Mouse (Mus musculus): ENCODE data around the gene Ppp1r12b. TPM values are rescaled to one million over a fixed set of nuclear protein-coding genes. Genes with fewer than 3 reads are reported as not detected.
A peak's percentile ranks its signal among the peaks of the same experiment; 100 is the strongest.

Gene Ppp1r12b
- polyA plus RNA-seq (2015; fragmentation: Nextera tagmentation; extraction: Ambion mirVana), result 5.4 and 6.1 TPM in 2 replicates

DNA sequence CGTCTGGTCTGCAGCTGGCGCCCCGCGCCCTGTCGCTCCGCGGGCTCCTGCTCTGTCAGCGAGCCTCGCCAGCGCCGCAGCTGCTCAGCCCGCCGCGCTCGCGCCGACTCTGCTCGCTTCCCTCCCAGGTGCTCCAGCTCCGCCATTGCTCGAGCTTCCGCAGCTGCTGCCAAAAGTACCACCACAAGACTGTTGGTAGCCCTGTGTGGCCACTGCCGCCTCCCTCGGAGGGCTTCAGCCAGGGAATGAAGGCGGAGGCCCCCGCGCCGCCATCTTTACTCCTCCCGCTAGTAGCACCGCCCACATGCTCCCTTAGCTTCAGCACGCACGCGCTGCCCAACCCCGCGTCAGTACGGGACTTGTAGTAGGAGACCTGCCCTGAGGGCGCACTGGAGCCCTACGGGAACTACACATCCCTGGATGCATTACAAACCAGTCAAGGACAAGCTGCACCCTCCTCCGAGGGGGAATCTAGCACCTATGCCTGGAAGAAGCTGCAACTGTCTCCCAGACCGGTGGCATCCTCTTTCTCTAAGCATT lies at the start of gene Ppp1r12b:
Gene Ppp1r12b, minus strand, starts transcription at position 306 of the 540 bp plus-strand sequence.
- H3K4me2 ChIP-seq (replicated peaks; ENCODE audit: low read depth, low read length), result peak within 1 kb of the TSS; percentile 81
- H3K27me3 ChIP-seq (replicated peaks; ENCODE audit: insufficient read depth, low read length), result no peaks in the 10 kb centered on the region
- H3K4me1 ChIP-seq (ENCODE audit: insufficient read depth, low read depth, low read length), result peaks cover 10% of the 10 kb centered on the region; the same call in 1 of the 2 replicates
- DNase-seq (ENCODE audit: low spot score) (peak; percentile 99), ATAC-seq (peak; percentile 99)
- no peaks in the 10 kb centered on the region for H3K9me3 ChIP-seq (ENCODE audit: low read length)
- TF ChIP-seq CTCF (IDR thresholded peaks at IDR 0.05), result peak; percentile 67
- no peak for TF ChIP-seq EP300 (IDR thresholded peaks at IDR 0.05)
- no peaks in the 10 kb centered on the region for H3K36me3 ChIP-seq (ENCODE audit: insufficient read depth, low read length)
- H3K27ac ChIP-seq (ENCODE audit: low read length), result peak within 1 kb of the TSS; percentile 84
- peak within 1 kb of the TSS; percentile 76 for H3K9ac ChIP-seq (replicated peaks; ENCODE audit: low read depth)
- WGBS, result under 1% methylated on average over 39 of the region's 39 CpGs
- peak within 1 kb of the TSS; percentile 94 for H3K4me3 ChIP-seq (ENCODE audit: low read depth, low read length)

DNA sequence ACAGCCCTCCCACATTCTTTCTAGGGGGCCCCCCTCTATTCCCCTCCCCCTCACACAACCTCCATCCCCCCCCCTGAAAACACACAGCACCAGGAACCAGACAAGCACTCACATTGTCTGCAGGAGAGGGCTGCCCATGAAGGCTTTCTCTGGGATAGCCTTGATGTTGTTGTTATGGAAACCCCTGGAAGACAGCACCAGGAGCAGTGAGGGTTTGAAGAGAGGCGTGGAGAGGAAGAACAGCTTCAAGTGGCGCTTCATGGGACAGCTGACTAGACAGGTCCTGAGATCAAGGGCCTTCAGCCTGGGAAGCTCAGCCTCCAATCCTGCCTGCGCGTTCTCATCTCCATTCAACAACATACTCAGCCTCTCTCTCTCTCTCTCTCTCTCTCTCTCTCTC lies 47.6 kb upstream of the Ppp1r12b start:
- no peak for TF ChIP-seq EP300 (IDR thresholded peaks at IDR 0.05)
- no peak for TF ChIP-seq CTCF (IDR thresholded peaks at IDR 0.05)
- ATAC-seq (no peak), DNase-seq (ENCODE audit: low spot score) (no peak)
- H3K36me3 ChIP-seq (ENCODE audit: insufficient read depth, low read length), result no peaks in the 10 kb centered on the region
- no peaks in the 10 kb centered on the region for H3K4me1 ChIP-seq (ENCODE audit: insufficient read depth, low read depth, low read length)
- no peak overlapping the region for H3K4me2 ChIP-seq (replicated peaks; ENCODE audit: low read depth, low read length)
- no peaks in the 10 kb centered on the region for H3K9me3 ChIP-seq (ENCODE audit: low read length)
- H3K9ac ChIP-seq (replicated peaks; ENCODE audit: low read depth), result no peak overlapping the region
- no peak overlapping the region for H3K27ac ChIP-seq (ENCODE audit: low read length)
- H3K27me3 ChIP-seq (replicated peaks; ENCODE audit: insufficient read depth, low read length), result 0 out of 2 replicates have a peak, but pooled peaks cover 3% of the 10 kb centered on the region
- 36% methylated on average over 3 of the region's 4 CpGs for whole genome bisulfite sequencing
- no peak overlapping the region for H3K4me3 ChIP-seq (ENCODE audit: low read depth, low read length)

DNA sequence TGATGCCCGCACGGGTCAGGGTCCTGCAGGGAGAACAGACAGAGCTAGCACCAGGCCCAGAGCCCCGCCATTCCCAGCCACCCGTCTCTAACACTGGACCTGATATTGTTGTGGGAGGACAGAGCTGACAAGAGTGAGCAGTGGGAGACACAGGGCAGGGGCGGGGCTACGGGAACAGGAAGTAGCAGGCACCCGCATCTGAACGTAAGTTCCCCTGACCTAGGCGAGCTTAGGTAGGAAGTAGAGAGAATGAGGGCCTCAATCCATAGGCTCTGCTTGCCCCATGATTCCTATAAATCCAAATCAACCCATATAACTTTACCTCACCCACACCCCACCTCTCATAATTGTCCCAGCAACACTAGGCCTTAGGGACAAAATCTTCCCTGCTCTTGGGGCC lies 44.8 kb upstream of the Ppp1r12b start:
- H3K27ac ChIP-seq (ENCODE audit: low read length), result no peak overlapping the region
- TF ChIP-seq EP300 (IDR thresholded peaks at IDR 0.05), result no peak
- no peak for TF ChIP-seq CTCF (IDR thresholded peaks at IDR 0.05)
- ATAC-seq (no peak), DNase-seq (ENCODE audit: low spot score) (no peak)
- no peak overlapping the region for H3K4me2 ChIP-seq (replicated peaks; ENCODE audit: low read depth, low read length)
- H3K36me3 ChIP-seq (ENCODE audit: insufficient read depth, low read length), result no peaks in the 10 kb centered on the region
- no peak overlapping the region for H3K4me3 ChIP-seq (ENCODE audit: low read depth, low read length)
- 72% methylated on average over 9 of the region's 9 CpGs for WGBS
- no peaks in the 10 kb centered on the region for H3K9me3 ChIP-seq (ENCODE audit: low read length)
- H3K27me3 ChIP-seq (replicated peaks; ENCODE audit: insufficient read depth, low read length), result 0 out of 2 replicates have a peak, but pooled peaks cover 12% of the 10 kb centered on the region
- H3K4me1 ChIP-seq (ENCODE audit: insufficient read depth, low read depth, low read length), result no peaks in the 10 kb centered on the region
- H3K9ac ChIP-seq (replicated peaks; ENCODE audit: low read depth), result no peak overlapping the region

DNA sequence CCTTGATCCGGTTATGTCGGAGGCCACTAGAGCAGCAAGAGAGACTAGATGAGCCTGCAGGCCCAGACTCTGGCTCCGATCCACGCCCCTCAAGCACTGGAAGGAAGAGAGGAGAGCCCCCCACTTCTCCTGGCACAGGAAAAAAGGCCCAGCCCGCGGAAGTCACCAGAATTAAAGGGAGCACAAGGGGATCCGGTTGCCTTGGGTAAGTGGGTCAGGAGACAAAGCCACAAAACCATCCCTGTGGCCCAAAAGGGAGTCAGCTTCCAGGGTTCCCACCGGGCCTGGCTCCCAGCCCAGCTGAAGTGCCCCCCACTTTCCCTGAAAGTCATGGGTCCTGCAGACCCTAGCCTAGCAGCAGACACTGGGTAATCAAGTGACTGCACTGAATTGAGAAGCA lies 42.5 kb upstream of the Ppp1r12b start:
- no peak overlapping the region for H3K27ac ChIP-seq (ENCODE audit: low read length)
- no peak for TF ChIP-seq EP300 (IDR thresholded peaks at IDR 0.05)
- TF ChIP-seq CTCF (IDR thresholded peaks at IDR 0.05), result no peak
- no peaks in the 10 kb centered on the region for H3K9me3 ChIP-seq (ENCODE audit: low read length)
- no peak overlapping the region for H3K9ac ChIP-seq (replicated peaks; ENCODE audit: low read depth)
- H3K36me3 ChIP-seq (ENCODE audit: insufficient read depth, low read length), result no peaks in the 10 kb centered on the region
- H3K4me3 ChIP-seq (ENCODE audit: low read depth, low read length), result no peak overlapping the region
- DNase-seq (ENCODE audit: low spot score) (no peak), ATAC-seq (no peak)
- H3K4me1 ChIP-seq (ENCODE audit: insufficient read depth, low read depth, low read length), result no peaks in the 10 kb centered on the region
- 73% methylated on average over 8 of the region's 8 CpGs for WGBS
- 0 out of 2 replicates have a peak, but pooled peaks cover 9% of the 10 kb centered on the region for H3K27me3 ChIP-seq (replicated peaks; ENCODE audit: insufficient read depth, low read length)
- H3K4me2 ChIP-seq (replicated peaks; ENCODE audit: low read depth, low read length), result no peak overlapping the region

DNA sequence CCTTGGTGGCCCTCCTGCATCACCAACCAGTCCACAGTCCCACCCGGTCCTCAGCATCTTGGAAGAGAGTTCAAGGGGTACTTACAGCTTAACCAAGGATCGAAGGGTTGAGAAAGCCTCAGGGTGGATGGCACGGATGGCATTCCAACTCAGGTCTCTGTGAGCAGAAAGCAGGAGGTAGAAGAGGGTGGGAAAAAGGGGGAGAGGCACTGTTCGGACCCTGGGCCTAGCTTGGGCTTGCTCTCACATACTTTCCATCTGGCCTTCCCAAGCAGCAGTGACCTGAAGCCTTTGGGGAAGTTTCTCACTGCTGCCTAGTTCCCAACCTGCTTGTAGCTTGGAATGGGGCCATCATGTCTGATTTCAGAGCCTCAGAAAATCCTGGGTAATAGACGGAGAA lies 41.8 kb upstream of the Ppp1r12b start:
- ATAC-seq, result no peak
- 0 out of 2 replicates have a peak, but pooled peaks cover 9% of the 10 kb centered on the region for H3K27me3 ChIP-seq (replicated peaks; ENCODE audit: insufficient read depth, low read length)
- no peak overlapping the region for H3K4me3 ChIP-seq (ENCODE audit: low read depth, low read length)
- H3K4me1 ChIP-seq (ENCODE audit: insufficient read depth, low read depth, low read length), result no peaks in the 10 kb centered on the region
- no peak overlapping the region for H3K9ac ChIP-seq (replicated peaks; ENCODE audit: low read depth)
- H3K36me3 ChIP-seq (ENCODE audit: insufficient read depth, low read length), result no peaks in the 10 kb centered on the region
- no peaks in the 10 kb centered on the region for H3K9me3 ChIP-seq (ENCODE audit: low read length)
- H3K27ac ChIP-seq (ENCODE audit: low read length), result no peak overlapping the region
- H3K4me2 ChIP-seq (replicated peaks; ENCODE audit: low read depth, low read length), result no peak overlapping the region
- no peak for DNase-seq (ENCODE audit: low spot score)
- whole genome bisulfite sequencing, result 59% methylated on average over 5 of the region's 5 CpGs
- no peak for TF ChIP-seq EP300 (IDR thresholded peaks at IDR 0.05)
- no peak for TF ChIP-seq CTCF (IDR thresholded peaks at IDR 0.05)

DNA sequence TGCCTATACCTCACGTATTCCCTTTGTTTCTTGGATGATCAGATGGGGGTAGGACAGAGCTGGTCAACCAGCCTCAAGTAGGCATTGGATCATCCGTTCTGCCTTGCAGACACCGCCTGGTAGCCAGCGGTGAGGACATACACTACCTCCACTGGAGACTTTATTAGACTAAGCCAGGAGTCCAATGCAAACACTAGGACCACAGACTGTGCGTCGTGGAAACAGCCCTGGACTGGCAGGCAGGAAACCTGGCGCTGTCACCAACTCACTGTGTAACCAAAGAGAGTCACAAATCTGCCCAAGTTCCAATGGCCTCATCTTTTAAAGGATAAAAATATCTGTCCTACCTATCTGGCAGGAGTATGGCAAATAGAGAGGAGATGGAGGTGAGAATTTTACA lies 40.7 kb upstream of the Ppp1r12b start:
- ATAC-seq (no peak), DNase-seq (ENCODE audit: low spot score) (no peak)
- Histone ChIP-seq H3K9me3 (ENCODE audit: low read length) (no peaks in the 10 kb centered on the region), H3K36me3 (ENCODE audit: insufficient read depth, low read length) (no peaks in the 10 kb centered on the region), H3K4me1 (ENCODE audit: insufficient read depth, low read depth, low read length) (no peaks in the 10 kb centered on the region), H3K4me3 (ENCODE audit: low read depth, low read length) (no peak overlapping the region), H3K27ac (ENCODE audit: low read length) (no peak overlapping the region), H3K4me2 (replicated peaks; ENCODE audit: low read depth, low read length) (no peak overlapping the region), H3K9ac (replicated peaks; ENCODE audit: low read depth) (no peak overlapping the region), H3K27me3 (replicated peaks; ENCODE audit: insufficient read depth, low read length) (0 out of 2 replicates have a peak, but pooled peaks cover 9% of the 10 kb centered on the region)
- TF ChIP-seq EP300 (IDR thresholded peaks at IDR 0.05), result no peak
- no peak for TF ChIP-seq CTCF (IDR thresholded peaks at IDR 0.05)
- 83% methylated on average over 7 of the region's 7 CpGs for WGBS
